Mouse (Mus musculus) gastrocnemius, postnatal 25 days (tissue): ENCODE data around the gene Cog4. TPM values are rescaled to one million over a fixed set of nuclear protein-coding genes. Genes with fewer than 3 reads are reported as not detected.

ENCODE experiments used
- DNase-seq: peaks from one replicate; pipeline ENCODE4 v3.0.0; 2022
- long read RNA-seq, 2 experiments: library from polyadenylated mRNA; stranded (forward); transcript quantifications; one replicate each; pipeline ENCODE4 v2.0.0; 2021
- total RNA-seq, 2 experiments: library from RNA; stranded (reverse); gene quantifications; 1 replicate in 1 of 2; 2 replicates in 1 of 2; pipeline ENCODE4 v1.2.3; 2021

Gene Cog4
- 10 to 100 TPM; 56.0 to 63.1 TPM for total RNA-seq
- long read RNA-seq, experiment 1, transcript Cog4-201 (19 exons, 2,737 nt), result major isoform, 32 of 54 reads
- long read RNA-seq, experiment 1, partial matches to known transcripts, result 11 of 54 reads
- long read RNA-seq, experiment 1, other reads (novel, unspliced or antisense), result 11 of 54 reads
- long read RNA-seq, experiment 2, transcript Cog4-201 (19 exons, 2,737 nt), result major isoform, 67 of 98 reads
- long read RNA-seq, experiment 2, partial matches to known transcripts, result 13 of 98 reads
- long read RNA-seq, experiment 2, other reads (novel, unspliced or antisense), result 17 of 98 reads

GRCm38 (mm10) chr8:110846405-110847170, at the start of gene Cog4, which contains the start of gene Sf3b3:
Gene Cog4, plus strand, starts transcription at chr8:110846600.
Gene Sf3b3, minus strand, starts transcription at chr8:110846787.
- peak; percentile 79 for DNase-seq

- no peak for DNase-seq
Measured at GRCm38 (mm10) chr8:110797086-110797485, 49.3 kb upstream of the Cog4 start.

- DNase-seq, result no peak
Measured at GRCm38 (mm10) chr8:110802988-110803387, 43.4 kb upstream of the Cog4 start.

GRCm38 (mm10) chr8:110803856-110804255, 42.5 kb upstream of the Cog4 start:
- no peak for DNase-seq

- no peak for DNase-seq
Measured at GRCm38 (mm10) chr8:110804825-110805514, 41.4 kb upstream of the Cog4 start.

GRCm38 (mm10) chr8:110805669-110806068, 40.7 kb upstream of the Cog4 start, which contains the start of gene Il34:
Gene Il34, minus strand, starts transcription at chr8:110805924.
- no peak for DNase-seq

GRCm38 (mm10) chr8:110806146-110806545, 40.3 kb upstream of the Cog4 start:
- no peak for DNase-seq

GRCm38 (mm10) chr8:110808495-110809472, 37.6 kb upstream of the Cog4 start:
- peak; percentile 59 for DNase-seq

- DNase-seq, result no peak
Measured at GRCm38 (mm10) chr8:110809831-110810230, 36.6 kb upstream of the Cog4 start.

GRCm38 (mm10) chr8:110810481-110811065, 35.8 kb upstream of the Cog4 start:
- no peak for DNase-seq

GRCm38 (mm10) chr8:110811116-110811515, 35.3 kb upstream of the Cog4 start:
- no peak for DNase-seq

GRCm38 (mm10) chr8:110811793-110812192, 34.6 kb upstream of the Cog4 start:
- no peak for DNase-seq

GRCm38 (mm10) chr8:110812349-110813080, 33.9 kb upstream of the Cog4 start:
- no peak for DNase-seq

- DNase-seq, result no peak
Measured at GRCm38 (mm10) chr8:110813081-110813812, 33.2 kb upstream of the Cog4 start.

- DNase-seq, result no peak
Measured at GRCm38 (mm10) chr8:110815308-110815707, 31.1 kb upstream of the Cog4 start.

GRCm38 (mm10) chr8:110816990-110817389, 29.4 kb upstream of the Cog4 start:
- no peak for DNase-seq

GRCm38 (mm10) chr8:110818593-110818992, 27.8 kb upstream of the Cog4 start:
- DNase-seq, result no peak

- DNase-seq, result no peak
Measured at GRCm38 (mm10) chr8:110820257-110820656, 26.1 kb upstream of the Cog4 start.

GRCm38 (mm10) chr8:110821960-110822359, 24.4 kb upstream of the Cog4 start:
- DNase-seq, result no peak

GRCm38 (mm10) chr8:110824861-110825260, 21.5 kb upstream of the Cog4 start:
- DNase-seq, result no peak
